Mouse (Mus musculus): ENCODE results near the gene Inpp4b. TPM values are rescaled to one million over a fixed set of nuclear protein-coding genes. Genes with fewer than 3 reads are reported as not detected.
"Not testable (repeated sequence)": the region's sequence is repeated elsewhere in the genome, so short reads cannot be mapped to it uniquely, and the experiment has no call there.

The Inpp4b gene
- total RNA-seq, 2 experiments from 2014 or later = 9.9 to 11.2 TPM

- no peak for DNase-seq (ENCODE audit: extremely low spot score in 1 of 2, low spot score in 2 of 2)
- intact Hi-C loops (cut with DNase I) = no loop called here
These were observed 450.3 kb downstream of the Inpp4b start for GRCm38 (mm10) chr8:81792649-81793048.

DNA sequence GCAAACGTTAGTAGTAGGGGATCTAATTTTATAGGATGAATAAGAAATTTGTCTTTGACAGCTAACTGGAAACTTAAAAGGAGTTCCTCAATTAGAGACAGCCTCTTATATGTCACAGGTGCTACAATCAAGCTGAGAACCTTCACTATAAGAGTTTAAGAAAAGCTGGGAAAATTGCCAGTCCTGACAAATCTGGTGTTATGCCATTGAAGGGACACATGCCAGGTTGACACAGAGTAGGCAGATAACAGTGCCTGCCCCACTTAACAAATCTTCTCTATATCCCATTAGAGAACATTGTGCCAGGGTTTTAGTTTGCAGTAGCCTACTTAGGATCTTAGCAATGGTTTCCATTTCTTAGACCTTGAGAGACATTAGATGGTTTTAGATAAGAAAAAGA lies 456.1 kb downstream of the Inpp4b start:
- no peak for DNase-seq (ENCODE audit: extremely low spot score in 1 of 2, low spot score in 2 of 2)
- intact Hi-C loops (cut with DNase I) = no loop called here

DNA sequence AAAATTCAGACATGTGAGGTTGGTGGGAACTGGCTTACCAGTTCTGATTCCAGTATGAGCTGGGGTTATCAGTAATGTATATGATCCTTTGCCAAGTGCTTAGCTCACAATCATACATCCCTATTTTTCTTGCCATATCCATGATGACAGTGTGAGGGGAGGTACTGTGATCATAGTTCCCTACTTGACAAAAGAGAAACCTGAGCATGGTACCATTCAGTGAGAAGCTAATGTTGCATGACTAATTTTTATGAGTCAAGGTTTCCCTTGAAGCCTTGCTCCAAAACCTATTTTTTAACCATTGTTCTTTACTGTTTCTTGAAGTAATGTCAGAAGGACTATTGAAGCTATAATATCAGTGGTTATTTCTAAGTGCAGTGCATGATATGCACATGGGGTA lies 458.4 kb downstream of the Inpp4b start:
- intact Hi-C loops (cut with DNase I) = loop anchor here (10.0 kb wide), 1 partner anchor 456 kb away; the partner anchor contains the start of gene Inpp4b
- no peak for DNase-seq (ENCODE audit: extremely low spot score in 1 of 2, low spot score in 2 of 2)

- peak; percentile 8 to 69 for DNase-seq (ENCODE audit: extremely low spot score in 1 of 2, low spot score in 2 of 2)
- intact Hi-C loops (cut with DNase I) = loop anchor here (10.0 kb wide), 1 partner anchor 462 kb away; the partner anchor contains the start of gene Inpp4b
These were observed 464.4 kb downstream of the Inpp4b start for GRCm38 (mm10) chr8:81806797-81807196.

DNA sequence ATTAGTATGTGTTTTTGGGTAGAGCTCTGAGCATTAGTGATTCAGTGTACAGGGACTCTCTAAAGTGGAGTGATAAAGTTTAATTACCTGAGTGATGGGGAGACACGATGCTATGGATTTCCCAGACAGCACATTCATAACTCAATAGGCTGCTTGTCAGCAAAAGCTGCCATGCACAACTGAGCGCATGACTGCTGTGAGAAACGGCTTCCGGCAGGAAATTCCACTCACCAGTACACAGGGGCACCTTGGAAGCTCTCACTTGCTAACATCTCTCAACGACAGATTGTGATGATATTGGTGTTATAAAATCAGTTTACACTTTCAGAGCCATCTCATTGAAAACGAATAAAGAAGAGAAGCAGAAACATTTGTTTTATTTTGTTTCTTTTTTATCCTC lies 465.2 kb downstream of the Inpp4b start:
- DNase-seq (ENCODE audit: extremely low spot score in 1 of 2, low spot score in 2 of 2) = no peak
- intact Hi-C loops (cut with DNase I) = loop anchor here (10.0 kb wide), 1 partner anchor 463 kb away; the partner anchor contains the start of gene Inpp4b

- DNase-seq (ENCODE audit: extremely low spot score in 1 of 2, low spot score in 2 of 2) = no peak
- intact Hi-C loops (cut with DNase I) = loop anchor here (10.0 kb wide), 1 partner anchor 464 kb away; the partner anchor contains the start of gene Inpp4b
These were observed 466.1 kb downstream of the Inpp4b start for GRCm38 (mm10) chr8:81808406-81808805.

GRCm38 (mm10) chr8:81809414-81809813 lies 467.1 kb downstream of the Inpp4b start:
- intact Hi-C loops (cut with DNase I) = loop anchor here (10.0 kb wide), 1 partner anchor 465 kb away; the partner anchor contains the start of gene Inpp4b
- DNase-seq (ENCODE audit: extremely low spot score in 1 of 2, low spot score in 2 of 2) = not testable (repeated sequence)

DNA sequence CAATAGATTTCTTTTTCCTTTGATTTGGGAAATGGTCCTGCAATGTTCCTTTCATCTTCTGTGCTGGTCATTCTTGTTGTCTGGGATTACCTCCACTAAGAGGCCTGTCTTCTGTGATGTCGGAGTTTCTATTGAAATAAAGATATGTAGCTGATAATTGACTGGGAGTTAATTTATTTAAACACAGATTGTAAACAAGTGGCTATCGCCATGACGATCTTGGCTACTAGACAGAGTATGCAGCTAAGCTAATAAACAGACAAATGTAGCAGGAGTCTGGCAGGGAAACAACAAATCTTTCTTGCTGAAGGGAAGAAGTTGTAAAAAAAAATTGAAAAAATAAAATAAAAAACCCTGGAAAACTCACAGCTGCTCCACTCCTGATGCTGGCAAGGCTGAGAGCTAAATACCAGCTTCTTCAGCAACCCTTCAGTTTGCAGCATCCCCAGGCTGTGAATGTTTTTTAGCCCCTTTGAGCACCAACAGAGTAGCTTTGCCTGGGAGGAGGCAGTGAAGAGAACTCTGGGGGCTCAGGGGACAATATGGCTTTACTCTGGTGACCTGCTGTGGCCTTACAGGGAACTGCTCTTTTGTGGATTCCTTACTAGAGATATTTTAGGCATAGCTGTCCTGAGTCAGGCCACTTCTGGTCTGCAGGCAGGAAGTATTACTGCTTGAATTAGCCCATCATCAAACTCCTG lies 469.8 kb downstream of the Inpp4b start:
- intact Hi-C loops (cut with DNase I) = loop anchor here (5.0 kb wide), 1 partner anchor 335 kb away; no protein-coding TSS in a partner anchor
- DNase-seq (ENCODE audit: extremely low spot score in 1 of 2, low spot score in 2 of 2) = peak; percentile 8 to 26

DNA sequence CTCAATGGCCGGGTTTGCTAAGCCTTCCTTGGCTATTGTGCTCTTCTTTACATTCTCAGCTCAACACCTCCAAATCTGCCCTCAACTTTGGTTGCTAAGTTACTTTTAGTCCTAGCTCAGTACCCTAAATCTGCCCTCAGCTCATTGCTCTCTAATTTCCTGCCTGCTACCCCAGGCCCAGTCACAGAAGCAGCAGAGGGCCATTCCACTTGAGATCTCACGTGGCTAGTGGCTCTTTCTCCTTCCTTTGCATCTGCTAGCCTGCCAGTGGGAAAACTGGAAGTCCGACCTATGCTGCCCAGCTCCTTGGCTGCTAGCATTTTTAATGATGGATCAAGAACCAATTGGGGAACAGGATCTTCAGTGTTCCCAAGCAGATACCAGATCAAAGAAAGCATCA lies 472.4 kb downstream of the Inpp4b start:
- intact Hi-C loops (cut with DNase I) = loop anchor here (5.0 kb wide), 1 partner anchor 337 kb away; no protein-coding TSS in a partner anchor

GRCm38 (mm10) chr8:81815551-81815950 lies 473.2 kb downstream of the Inpp4b start:
- DNase-seq (ENCODE audit: extremely low spot score in 1 of 2, low spot score in 2 of 2) = no peak
- intact Hi-C loops (cut with DNase I) = no loop called here

More for the DNA sequence above, 472.4 kb downstream of the Inpp4b start:
- no peak for DNase-seq (ENCODE audit: extremely low spot score in 1 of 2, low spot score in 2 of 2)

DNA sequence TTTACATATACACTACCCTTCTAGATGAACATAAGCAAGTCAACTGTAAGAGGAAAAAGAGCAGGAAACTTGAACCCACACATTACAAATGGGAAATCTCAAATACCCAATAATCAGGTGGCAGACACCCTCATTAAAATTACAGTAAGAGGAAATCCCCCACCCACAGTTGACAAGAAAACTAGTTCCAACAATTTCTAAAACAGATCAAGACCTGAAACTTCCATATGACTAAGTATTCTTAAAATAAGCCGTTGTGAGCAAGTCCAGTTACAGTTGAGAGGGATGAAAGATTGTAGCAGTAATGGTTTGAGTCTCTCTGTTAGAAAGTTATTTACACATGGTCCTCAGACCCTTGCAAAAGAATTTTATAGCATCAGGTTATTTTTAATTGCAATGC lies 480.8 kb downstream of the Inpp4b start:
- DNase-seq (ENCODE audit: extremely low spot score in 1 of 2, low spot score in 2 of 2) = no peak
- intact Hi-C loops (cut with DNase I) = no loop called here

- intact Hi-C loops (cut with DNase I) = no loop called here
These were observed 482.6 kb downstream of the Inpp4b start for GRCm38 (mm10) chr8:81824975-81825374.

DNA sequence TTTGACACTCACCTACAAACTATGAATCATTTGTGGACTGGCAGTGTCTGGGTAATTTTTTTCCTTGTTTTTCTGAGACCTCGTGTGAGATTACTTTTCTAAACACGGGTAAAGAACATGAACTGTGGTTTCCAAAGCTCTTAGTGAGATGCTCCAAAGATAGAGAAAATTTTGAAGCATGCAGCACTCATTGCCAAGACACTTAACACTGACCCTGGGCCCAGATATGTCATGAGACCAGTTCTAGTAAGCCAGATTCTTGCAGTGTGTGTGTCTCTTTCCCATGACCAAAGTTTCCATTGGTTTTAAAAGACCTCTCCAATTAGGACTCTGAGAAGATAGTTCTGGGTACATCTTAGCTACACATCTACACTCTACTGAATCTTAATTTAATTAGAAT lies 484.1 kb downstream of the Inpp4b start:
- DNase-seq (ENCODE audit: extremely low spot score in 1 of 2, low spot score in 2 of 2) = no peak
- intact Hi-C loops (cut with DNase I) = no loop called here

More at GRCm38 (mm10) chr8:81824975-81825374, 482.6 kb downstream of the Inpp4b start:
- DNase-seq (ENCODE audit: extremely low spot score in 1 of 2, low spot score in 2 of 2) = peak in 1 of 2 experiments; percentile 21

DNA sequence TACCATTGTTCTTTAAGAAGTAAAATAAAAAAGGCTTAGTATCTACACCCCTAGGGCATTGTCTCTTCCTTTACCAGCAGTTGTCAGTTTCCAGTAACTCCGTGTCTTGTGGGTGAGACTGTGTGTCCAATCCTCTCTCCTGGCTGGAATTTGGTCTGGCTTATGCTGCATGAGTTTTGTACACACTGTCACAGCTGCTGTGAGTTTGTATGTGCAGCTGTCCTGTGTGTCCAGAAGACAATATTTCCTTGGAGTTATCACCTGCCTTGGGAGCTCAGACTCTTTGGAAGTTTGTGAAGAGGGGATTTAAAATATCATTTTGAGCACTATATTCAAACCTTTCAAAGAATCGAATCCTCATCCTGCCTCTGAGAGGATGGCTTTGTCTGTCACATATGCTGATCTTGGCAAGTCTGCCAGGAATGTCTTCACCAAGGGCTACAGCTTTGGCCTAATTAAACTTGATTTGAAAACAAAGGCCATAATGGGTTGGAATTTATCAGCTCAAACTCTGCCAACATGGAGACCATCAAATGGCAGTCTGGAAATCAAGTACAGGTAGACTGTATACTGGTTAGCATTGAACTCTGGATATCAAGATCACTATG lies 485.1 kb downstream of the Inpp4b start:
- DNase-seq (ENCODE audit: extremely low spot score in 1 of 2, low spot score in 2 of 2) = no peak
- intact Hi-C loops (cut with DNase I) = no loop called here

- intact Hi-C loops (cut with DNase I) = no loop called here
- no peak for DNase-seq (ENCODE audit: extremely low spot score in 1 of 2, low spot score in 2 of 2)
These were observed 489.1 kb downstream of the Inpp4b start for GRCm38 (mm10) chr8:81831430-81831829.

- intact Hi-C loops (cut with DNase I) = no loop called here
- DNase-seq (ENCODE audit: extremely low spot score in 1 of 2, low spot score in 2 of 2) = no peak
These were observed 491.5 kb downstream of the Inpp4b start for GRCm38 (mm10) chr8:81833852-81834251.

DNA sequence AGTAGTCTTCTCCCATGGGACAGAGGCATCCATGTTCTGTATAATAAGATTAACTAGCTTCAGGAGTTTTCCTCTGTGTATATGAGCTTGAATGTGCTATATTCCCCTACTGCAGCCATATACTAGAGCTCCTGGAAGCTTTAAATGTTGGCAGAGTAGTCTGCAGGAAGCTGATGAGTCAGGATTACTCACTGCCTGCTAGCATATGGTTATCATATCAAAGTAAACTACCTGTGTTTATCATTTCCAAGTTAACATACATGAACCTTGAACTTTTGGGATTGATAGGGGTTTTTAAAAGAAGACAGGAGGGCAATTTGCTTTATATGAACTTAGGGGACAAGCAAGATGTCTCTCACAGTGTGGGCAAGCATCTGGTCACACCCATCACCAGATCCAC lies 498.2 kb downstream of the Inpp4b start:
- no peak for DNase-seq (ENCODE audit: extremely low spot score in 1 of 2, low spot score in 2 of 2)
- intact Hi-C loops (cut with DNase I) = no loop called here

GRCm38 (mm10) chr8:81844104-81844982 lies 502.0 kb downstream of the Inpp4b start:
- intact Hi-C loops (cut with DNase I) = no loop called here
- DNase-seq (ENCODE audit: extremely low spot score in 1 of 2, low spot score in 2 of 2) = no peak

DNA sequence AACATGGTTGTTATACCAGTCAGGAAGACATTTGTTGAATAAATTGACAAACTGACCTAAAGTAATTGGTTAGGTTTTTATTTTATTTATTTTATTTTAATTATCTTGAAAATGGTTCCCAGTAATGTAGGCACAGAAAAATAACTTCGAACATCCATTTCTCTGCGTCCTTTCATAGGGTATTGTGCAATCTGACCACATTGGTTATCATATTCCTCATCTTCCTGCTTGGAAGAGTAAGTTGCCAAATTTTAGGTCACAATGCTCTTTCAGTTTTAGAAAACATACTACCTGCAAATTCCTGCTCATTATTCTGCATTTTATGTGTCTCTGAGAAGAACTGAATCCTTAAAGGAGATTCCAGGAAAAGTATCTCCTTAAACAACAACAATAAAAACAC lies 505.6 kb downstream of the Inpp4b start:
- DNase-seq (ENCODE audit: extremely low spot score in 1 of 2, low spot score in 2 of 2) = no peak
- intact Hi-C loops (cut with DNase I) = no loop called here

Data from left cerebral cortex, postnatal 10 days (tissue).